Mouse (Mus musculus) heart, postnatal 14 days (tissue): ENCODE measurements at regions not wholly inside any gene's neighbourhood (a gene's known extent, or its start where the extent isn't known, plus 50 kb on each side); places are given as distances from the start of the nearest gene placed in this dataset.

ENCODE experiments used
- DNase-seq, 2 experiments: peaks; one replicate each; pipeline ENCODE4 v3.0.0; 2021 to 2022
- intact Hi-C: fragments of 180-260 bp; cut with DNase I; formaldehyde crosslinking; loops from one replicate; pipeline ENCODE4 v1.15.1; 2025

- no peak for DNase-seq
- intact Hi-C loops, result no loop called here
Measured at GRCm38 (mm10) chr2:106318695-106319266, 315.4 kb upstream of the Dnajc24 start.

- intact Hi-C loops, result no loop called here
- no peak for DNase-seq
Measured at GRCm38 (mm10) chr2:106346781-106347180, 343.4 kb upstream of the Dnajc24 start.

DNA sequence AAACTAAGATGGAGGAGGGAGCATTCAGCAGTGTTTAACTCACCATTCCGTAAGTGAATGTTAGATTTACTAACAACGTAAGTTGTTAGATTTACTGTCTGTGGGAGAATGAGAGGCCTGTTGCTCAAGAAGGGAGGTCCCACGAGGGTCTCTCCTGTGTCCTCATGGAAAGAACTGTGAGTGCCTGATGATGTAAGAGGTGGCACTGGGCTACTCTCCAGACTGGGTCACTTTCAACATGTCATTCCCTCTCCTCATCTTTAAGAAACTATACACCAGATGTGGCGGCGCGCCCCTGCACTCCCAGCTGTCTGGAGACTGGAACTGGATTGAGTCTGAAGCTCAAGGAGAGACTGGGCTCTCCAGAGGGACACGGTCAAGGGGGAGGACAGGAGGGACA is 343.9 kb upstream of the Dnajc24 start:
- no peak for DNase-seq
- intact Hi-C loops, result no loop called here

DNA sequence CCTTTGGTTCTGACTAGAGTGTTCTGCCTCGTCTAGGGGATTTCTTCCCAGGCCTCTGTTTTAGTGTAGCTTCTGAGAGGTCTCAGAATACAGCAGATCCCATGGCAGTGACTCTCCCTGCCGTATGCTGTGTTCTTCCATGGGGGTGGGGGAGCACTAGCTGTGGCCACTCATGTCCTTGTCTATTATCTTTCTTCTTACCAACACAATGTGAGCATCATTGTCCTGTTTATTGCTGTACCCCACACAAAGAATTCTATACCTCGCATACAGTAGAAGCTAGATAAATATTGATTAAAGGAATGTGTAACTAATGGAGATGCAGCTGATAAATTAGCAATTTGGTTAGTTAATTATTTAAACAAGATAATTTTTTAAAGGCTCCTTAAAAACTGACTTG is 337.5 kb upstream of the Mpped2 start:
- DNase-seq, result no peak
- intact Hi-C loops, result loop anchor here (10.0 kb wide), 1 partner anchor 1519 kb away; no protein-coding TSS in a partner anchor

- intact Hi-C loops, result loop anchor here (2.0 to 10.0 kb wide), 2 partner anchors 599 to 1519 kb away; no protein-coding TSS in a partner anchor
- peak; percentile 14 to 53 for DNase-seq
Measured at GRCm38 (mm10) chr2:106355984-106356547, 337.0 kb upstream of the Mpped2 start.

DNA sequence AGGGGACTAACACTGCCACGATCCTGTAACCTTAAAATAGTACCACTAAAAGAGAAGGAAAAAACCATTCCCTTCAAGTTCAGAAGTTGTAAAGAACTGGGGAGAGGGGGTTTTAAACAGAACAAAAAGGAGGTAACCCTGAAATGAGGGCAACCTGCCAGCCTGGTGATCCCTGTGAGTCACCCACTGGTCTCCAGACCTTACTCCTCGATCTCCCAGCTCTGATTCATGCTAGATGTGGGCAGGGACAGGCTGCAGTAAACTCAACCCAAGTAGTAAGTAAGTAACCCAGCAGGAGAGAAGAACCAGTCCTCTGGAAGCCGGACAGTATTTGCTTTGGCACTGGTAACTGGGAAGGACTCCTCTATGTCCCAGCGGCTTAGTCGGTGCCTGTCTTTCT is 324.4 kb upstream of the Mpped2 start:
- DNase-seq, result no peak
- intact Hi-C loops, result no loop called here

DNA sequence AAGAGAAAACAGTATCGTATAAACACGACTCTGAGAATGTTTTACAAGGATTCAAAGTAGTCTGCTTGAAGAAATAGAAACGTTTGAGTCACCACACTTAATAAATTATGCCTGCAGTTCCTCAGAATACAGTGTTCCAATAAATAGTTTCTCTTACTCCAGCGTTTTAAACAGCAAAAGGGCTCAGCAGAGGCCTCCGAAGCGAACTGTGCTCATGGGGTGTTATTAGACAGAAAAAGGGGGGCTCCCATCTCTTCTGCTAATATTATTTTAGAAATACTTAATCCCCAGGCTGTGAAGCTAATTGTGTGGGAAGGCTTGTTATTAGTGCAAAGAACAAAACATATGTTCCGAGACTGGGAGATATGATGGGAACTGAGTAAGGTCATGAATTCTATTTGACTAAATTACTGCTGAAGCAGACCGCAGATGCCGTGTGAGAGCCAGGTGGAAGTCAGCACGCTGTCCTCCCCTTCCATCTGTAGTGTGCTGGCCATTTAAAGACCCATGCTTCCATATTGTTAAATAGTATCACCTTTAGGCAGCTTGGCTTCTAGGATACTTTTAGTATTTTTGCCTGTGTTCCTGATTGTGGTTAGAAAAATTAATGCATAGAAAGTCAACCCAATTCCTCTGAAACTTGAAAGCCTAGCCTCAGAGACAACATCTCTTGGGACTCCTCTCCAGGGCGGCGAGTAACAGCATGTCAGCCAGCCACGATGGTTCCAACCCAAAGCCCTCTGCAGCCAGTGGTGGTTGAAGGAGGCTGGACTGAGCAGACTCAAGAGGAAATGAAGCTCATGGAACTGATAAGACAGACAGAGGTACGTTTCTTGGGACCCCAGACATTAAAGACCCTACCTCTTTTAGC is 309.4 kb upstream of the Mpped2 start:
- intact Hi-C loops, result no loop called here
- no peak for DNase-seq

DNA sequence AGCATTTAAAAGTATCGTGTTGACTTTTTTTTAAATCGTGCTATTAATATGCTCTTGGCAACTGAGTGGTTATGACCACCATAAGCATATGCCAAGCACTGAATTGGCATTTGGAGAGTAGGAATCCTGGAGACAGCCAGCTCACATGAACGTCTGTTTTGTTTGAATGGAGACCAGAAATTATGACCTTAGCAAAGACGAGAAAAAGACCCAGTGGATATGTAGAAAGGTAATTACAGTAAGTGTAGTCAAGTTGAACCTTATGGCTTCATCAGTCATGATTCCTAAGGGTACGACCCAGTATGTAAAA is 308.8 kb upstream of the Mpped2 start:
- intact Hi-C loops, result no loop called here
- DNase-seq, result no peak

GRCm38 (mm10) chr2:106384842-106385241 is 308.2 kb upstream of the Mpped2 start:
- intact Hi-C loops, result no loop called here
- DNase-seq, result no peak

DNA sequence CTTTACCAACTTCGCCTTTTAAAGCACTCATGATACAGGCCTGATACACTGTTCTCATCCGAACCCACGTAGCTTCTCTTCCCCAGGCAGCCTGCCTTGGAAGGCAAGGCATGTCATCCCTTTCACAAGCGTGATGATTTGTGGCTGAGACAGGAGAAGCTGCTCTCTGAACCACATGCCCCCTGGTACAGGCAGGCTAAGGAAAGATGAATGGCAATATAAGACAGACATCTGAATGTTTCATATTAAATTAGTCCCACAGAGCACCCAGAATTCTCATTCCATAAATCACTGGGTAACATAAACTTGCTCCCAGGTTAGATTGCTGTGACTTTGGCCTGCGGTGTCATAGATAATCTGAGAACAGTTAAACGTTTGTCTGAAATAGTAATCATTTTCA is 280.9 kb upstream of the Mpped2 start:
- no peak for DNase-seq
- intact Hi-C loops, result no loop called here

GRCm38 (mm10) chr2:106415474-106416019 is 277.5 kb upstream of the Mpped2 start:
- intact Hi-C loops, result no loop called here

DNA sequence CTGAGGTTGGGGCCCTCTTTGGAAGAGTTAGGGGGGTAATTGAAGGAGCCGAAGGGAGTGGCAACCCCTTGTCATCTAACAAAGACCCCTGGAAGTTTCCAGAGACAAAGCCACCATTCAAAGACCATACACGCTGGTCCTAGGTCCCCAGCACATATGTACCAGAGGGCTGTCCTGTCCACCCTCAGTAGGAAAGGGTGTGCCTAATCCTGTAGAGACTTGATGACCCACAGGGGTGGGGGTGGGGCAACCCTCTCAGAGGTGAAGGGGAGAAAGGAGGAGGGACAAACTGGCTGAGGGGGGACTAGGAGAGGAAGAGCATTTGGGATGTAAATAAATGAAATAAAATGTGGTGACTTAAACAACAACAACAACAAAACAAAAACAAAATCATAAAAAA is 274.9 kb upstream of the Mpped2 start:
- intact Hi-C loops, result no loop called here
- DNase-seq, result no peak

More at GRCm38 (mm10) chr2:106415474-106416019, 277.5 kb upstream of the Mpped2 start:
- no peak for DNase-seq

DNA sequence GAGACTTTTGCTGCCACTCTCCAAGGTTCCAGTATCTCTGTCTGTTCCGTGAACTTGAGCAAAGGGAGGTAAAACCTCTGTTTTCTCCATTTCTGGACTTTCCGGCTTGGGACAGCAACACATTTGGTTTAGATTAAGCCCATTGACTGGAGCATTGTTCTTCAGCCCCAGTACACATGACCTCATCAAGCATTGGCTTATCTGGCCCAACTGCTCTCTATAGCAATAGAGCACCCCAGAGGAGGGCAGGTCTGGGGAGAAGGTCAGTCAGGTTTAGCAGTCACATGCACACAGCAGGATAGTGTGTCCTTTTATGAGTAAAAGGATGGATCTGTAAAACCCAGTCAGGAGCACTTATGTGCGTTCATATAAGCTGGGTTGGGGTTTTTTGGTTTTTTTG is 268.1 kb upstream of the Mpped2 start:
- DNase-seq, result no peak
- intact Hi-C loops, result no loop called here

DNA sequence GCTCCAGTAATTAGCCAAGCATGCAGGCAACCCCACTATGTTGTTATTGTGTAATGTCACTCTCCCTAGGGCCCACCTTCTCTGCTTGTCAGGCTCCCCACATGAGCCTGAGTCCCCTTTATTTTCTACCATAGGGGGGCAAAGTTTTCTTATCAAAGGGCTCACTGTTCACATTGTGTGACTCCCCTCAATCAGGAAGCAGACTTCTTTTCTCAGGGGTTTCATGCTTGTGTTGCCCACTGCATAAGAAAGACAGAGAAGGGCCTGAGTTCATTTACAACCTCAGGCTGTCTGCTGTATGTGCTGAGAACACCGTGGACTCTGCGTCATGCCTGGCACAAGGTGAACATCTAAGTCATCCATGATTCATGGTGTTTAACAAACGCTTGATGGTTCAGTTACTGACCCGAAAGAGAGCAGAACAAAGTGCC is 267.6 kb upstream of the Mpped2 start:
- intact Hi-C loops, result no loop called here

DNA sequence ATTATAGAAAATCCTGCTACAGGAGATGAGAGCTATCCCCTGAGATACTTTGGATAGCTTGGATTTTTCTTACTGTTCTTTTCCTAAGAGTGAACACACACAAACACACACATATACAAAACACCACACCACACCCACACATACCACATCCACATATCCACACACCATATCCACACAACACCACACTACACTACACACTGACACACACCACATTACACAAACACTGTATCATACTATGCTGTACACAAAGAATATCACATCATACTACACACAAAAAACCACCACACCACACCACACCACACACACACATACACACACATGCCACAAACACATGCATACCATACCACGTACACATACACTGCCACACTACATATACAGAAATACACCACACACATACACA is 267.1 kb upstream of the Mpped2 start:
- intact Hi-C loops, result no loop called here
- no peak for DNase-seq

More for the DNA sequence above, 267.6 kb upstream of the Mpped2 start:
- no peak for DNase-seq

DNA sequence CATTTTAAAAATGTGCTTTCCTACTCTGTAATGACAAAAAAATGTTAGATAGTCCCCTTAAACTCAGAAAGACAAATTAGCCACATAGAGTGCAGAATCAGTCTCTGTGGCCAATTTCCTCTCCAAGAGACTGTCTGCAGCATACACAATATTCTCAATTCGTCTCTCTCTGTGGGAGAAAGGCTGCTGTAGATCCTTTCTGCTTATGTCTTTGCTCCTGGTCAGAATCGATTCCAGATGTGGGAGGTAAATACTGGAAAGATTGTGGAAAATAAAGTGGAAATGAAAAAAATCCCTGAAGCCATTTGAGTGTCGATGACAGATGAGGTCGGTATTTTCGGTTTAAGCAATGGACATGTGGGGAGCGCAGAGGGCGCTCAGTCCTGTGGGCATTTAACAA is 265.8 kb upstream of the Mpped2 start:
- intact Hi-C loops, result no loop called here
- no peak for DNase-seq

- DNase-seq, result no peak
- intact Hi-C loops, result no loop called here
Measured at GRCm38 (mm10) chr2:106428909-106429308, 264.2 kb upstream of the Mpped2 start.

GRCm38 (mm10) chr2:106431141-106431540 is 261.9 kb upstream of the Mpped2 start:
- peak; percentile 50 to 69 for DNase-seq
- intact Hi-C loops, result loop anchor here (1.0 to 10.0 kb wide), 2 partner anchors 214 to 524 kb away; no protein-coding TSS in a partner anchor

DNA sequence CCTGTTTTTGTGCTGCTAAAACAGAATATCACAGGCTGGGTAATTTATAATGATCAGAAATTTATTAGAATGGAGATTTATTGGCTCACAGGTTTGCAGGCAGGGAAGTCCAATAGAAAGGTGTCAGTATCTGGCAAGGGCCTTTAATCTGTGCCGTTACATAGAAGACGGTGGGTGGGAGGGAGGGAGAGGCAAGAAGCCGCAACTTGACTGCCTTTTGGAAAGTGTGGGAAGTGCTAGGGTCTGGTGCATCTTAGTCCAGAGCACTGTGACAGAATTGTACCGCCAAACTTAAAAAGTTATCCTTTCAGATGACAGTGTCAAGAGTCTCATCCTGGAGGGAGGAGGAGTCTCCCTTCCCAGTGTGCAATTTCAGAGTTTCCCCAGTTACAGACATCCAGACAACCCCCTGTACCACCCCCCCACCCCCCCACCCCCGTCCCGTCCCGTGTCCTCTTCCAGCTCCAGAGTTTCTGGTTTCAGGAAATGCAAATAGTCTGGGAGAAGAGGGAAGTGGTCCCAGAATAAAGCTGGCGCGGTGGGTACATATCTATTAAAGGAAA is 261.4 kb upstream of the Mpped2 start:
- intact Hi-C loops, result loop anchor here (1.0 to 10.0 kb wide), 2 partner anchors 213 to 524 kb away; no protein-coding TSS in a partner anchor
- no peak for DNase-seq

DNA sequence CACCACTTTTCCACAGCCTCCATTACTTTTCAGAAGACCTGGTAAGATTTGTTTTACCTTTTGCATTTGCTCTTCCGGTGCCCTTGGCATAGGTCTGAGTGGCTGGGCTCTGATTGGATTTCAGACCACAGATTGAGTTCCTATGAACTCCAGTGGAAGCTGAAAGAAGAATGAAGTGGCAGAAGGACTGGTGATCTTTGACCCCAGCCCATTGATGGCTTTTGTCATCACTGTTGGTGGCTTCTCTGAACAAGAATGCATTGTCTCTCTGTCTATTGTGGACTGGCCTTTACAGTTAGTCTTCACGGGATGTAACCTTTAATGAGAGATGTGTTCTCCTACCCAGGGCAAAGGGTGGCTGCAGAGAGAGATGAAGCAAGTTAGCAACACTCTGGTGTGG is 256.9 kb upstream of the Mpped2 start:
- no peak for DNase-seq
- intact Hi-C loops, result loop anchor here (10.0 kb wide), 1 partner anchor 209 kb away; no protein-coding TSS in a partner anchor
